Mouse (Mus musculus): ENCODE data around the gene Nr2f2. TPM values are rescaled to one million over a fixed set of nuclear protein-coding genes. Genes with fewer than 3 reads are reported as not detected.

Gene Nr2f2
- polyA plus RNA-seq, 1 experiment from 2014 or later: 124 TPM

DNA sequence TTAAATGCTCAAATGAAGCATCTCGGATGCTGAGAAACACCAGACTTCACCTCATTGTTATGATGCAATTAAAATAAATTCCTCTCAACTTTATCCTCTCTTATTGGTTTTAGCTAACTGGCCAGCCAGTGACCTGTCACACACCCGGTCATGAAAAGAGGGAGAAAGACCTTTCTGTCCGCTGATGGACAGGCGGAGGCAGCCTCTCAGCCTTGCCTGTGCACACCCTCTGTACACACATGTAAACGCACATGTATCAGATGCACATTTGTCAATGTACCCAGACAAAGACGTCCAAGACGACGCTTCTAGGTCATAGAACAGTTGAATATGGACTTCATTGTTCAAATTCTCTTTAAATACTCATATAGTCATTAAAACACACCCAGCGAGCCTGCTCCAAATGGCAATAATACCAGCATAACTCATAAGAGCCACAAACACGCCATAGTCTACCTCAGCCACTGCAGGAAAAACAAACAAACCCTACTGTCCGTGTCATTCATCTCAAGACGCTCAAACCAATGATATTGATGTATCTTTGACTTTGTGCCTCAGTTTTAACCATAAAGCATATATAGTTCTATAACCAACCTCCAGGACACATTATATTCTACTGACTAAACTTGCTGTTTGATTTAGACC is 3.9 kb downstream of the Nr2f2 start:
- peak overlapping the region; percentile 93 for H3K27ac ChIP-seq (ENCODE audit: low read depth, low read length)
- H3K36me3 ChIP-seq (ENCODE audit: control insufficient read depth, insufficient read depth, low read length): no peaks in the 10 kb centered on the region

DNA sequence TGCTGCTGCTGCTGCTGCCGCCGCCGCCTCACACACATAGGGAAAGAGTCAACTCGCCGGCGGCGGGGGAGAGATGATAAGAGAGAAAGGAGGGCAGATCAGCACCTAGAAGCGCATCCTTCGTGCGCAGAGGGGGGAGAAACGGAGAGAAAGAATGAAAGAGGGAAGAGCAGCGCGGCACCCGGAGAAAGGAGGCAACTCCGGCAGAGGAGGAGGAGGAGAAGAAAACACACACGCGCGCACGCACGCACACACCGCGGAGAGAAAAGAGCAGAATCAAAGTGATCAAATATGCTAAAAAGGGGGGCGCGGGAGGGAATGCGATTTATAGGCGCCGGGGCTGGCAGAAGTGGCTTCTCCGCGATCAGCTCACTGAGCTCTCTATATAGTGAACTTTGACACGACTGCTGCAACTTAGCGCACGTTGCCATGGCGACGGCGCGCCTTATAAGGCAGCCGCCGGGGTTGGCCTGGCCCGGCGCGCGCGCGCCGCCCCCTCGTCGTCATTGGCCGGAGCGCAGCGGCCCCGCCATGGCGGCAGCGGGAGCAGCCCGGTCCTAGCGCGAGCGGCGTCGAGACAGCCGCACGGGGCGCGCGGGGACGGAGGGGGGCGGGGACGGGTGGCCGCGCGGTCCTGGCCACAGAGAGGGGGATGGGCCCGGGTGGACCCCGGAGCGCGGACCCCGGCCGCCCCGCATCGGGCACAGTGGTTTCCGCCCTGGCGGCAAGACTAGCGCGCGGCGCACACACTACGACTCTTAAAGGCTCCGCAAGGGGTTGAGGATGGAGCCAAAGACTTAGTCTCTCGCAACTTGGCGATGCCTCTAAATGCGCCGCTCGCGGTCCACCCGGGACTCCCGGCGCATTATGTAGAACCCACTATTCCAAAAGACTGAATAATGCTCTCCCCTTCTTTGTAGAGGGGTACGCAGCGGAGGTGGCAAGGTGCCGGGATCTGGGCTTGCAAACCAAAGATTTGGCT is 4.9 kb downstream of the Nr2f2 start:
- H3K9me3 ChIP-seq (ENCODE audit: control insufficient read depth, low read length): no peaks in the 10 kb centered on the region
- under 1% methylated on average over 95 of the region's 98 CpGs for whole genome bisulfite sequencing
- H3K9ac ChIP-seq (ENCODE audit: low read length): peak overlapping the region; percentile 98
- H3K27ac ChIP-seq (ENCODE audit: low read depth, low read length): peak overlapping the region; percentile 98
- peak; percentile 96 for DNase-seq (ENCODE audit: low spot score)
- peak; percentile 92 for ATAC-seq (replicated peaks; ENCODE audit: low FRiP score)
- H3K4me1 ChIP-seq (replicated peaks; ENCODE audit: control insufficient read depth, insufficient read depth, low read length): no peaks in the 10 kb centered on the region
- peak overlapping the region; percentile 79 for H3K4me3 ChIP-seq (ENCODE audit: low read depth, low read length)
- no peaks in the 10 kb centered on the region for H3K36me3 ChIP-seq (ENCODE audit: control insufficient read depth, insufficient read depth, low read length)
- H3K4me2 ChIP-seq (ENCODE audit: low read depth, low read length, severe bottlenecking): peak overlapping the region; percentile 75
- peaks cover 26% of the 10 kb centered on the region for H3K27me3 ChIP-seq (ENCODE audit: control insufficient read depth, insufficient read depth, low read length)

More for the DNA sequence above, 3.9 kb downstream of the Nr2f2 start:
- Histone ChIP-seq H3K4me3 (ENCODE audit: low read depth, low read length) (peak overlapping the region; percentile 79), H3K9me3 (ENCODE audit: control insufficient read depth, low read length) (no peaks in the 10 kb centered on the region), H3K4me1 (replicated peaks; ENCODE audit: control insufficient read depth, insufficient read depth, low read length) (no peaks in the 10 kb centered on the region), H3K9ac (ENCODE audit: low read length) (peak overlapping the region; percentile 98), H3K27me3 (ENCODE audit: control insufficient read depth, insufficient read depth, low read length) (peaks cover 20% of the 10 kb centered on the region), H3K4me2 (ENCODE audit: low read depth, low read length, severe bottlenecking) (peak overlapping the region; percentile 75)
- peak; percentile 61 for DNase-seq (ENCODE audit: low spot score)
- WGBS: 2% methylated on average over 12 of the region's 12 CpGs
- no peak for ATAC-seq (replicated peaks; ENCODE audit: low FRiP score)

DNA sequence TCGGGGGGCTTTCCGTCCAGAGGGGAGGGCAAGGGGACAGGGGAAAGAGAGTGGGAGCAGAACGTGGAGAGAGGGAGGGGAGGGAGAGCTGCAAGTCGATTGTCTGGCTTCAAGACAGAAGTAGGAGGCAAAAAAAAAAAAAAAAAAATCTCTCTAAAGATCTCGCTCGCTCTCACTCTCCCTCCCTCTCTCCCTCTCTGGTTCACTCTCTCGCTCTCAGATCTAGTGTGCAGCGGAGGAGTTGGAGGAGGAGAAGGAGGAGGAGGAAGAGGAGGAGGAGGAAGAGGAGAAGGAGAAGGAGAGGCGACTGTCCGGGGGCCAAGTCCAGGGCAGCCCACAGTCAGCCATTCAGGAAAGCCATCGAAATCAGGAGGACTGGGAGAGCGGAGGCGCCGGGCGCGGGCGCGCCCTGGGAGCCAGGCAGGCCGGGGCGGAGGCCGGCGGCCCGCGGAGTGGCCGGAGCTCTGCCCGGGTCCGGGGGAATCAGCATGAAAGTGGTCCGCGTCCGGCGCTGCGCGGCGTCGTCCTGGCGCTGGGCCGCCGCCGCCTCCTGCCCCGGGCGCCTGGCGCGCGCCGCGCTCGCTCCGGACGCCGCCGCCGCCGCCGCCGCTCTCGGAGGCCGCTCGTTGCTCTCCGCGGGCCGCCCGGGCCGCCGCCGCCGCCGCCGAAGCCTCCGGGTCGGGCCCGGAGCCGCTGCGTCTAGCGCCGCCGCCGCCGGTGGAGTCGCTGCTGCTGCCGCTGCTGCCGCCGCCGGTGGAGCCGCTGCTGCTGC is 5.7 kb downstream of the Nr2f2 start:
- H3K9me3 ChIP-seq (ENCODE audit: control insufficient read depth, low read length): no peaks in the 10 kb centered on the region
- WGBS: under 1% methylated on average over 31 of the region's 84 CpGs
- peak overlapping the region; percentile 79 for H3K4me3 ChIP-seq (ENCODE audit: low read depth, low read length)
- ATAC-seq (replicated peaks; ENCODE audit: low FRiP score): no peak
- peak overlapping the region; percentile 98 for H3K27ac ChIP-seq (ENCODE audit: low read depth, low read length)
- H3K27me3 ChIP-seq (ENCODE audit: control insufficient read depth, insufficient read depth, low read length): peaks cover 34% of the 10 kb centered on the region
- H3K9ac ChIP-seq (ENCODE audit: low read length): peak overlapping the region; percentile 98
- H3K4me2 ChIP-seq (ENCODE audit: low read depth, low read length, severe bottlenecking): peak overlapping the region; percentile 75
- no peaks in the 10 kb centered on the region for H3K4me1 ChIP-seq (replicated peaks; ENCODE audit: control insufficient read depth, insufficient read depth, low read length)
- peak; percentile 82 for DNase-seq (ENCODE audit: low spot score)
- H3K36me3 ChIP-seq (ENCODE audit: control insufficient read depth, insufficient read depth, low read length): no peaks in the 10 kb centered on the region

DNA sequence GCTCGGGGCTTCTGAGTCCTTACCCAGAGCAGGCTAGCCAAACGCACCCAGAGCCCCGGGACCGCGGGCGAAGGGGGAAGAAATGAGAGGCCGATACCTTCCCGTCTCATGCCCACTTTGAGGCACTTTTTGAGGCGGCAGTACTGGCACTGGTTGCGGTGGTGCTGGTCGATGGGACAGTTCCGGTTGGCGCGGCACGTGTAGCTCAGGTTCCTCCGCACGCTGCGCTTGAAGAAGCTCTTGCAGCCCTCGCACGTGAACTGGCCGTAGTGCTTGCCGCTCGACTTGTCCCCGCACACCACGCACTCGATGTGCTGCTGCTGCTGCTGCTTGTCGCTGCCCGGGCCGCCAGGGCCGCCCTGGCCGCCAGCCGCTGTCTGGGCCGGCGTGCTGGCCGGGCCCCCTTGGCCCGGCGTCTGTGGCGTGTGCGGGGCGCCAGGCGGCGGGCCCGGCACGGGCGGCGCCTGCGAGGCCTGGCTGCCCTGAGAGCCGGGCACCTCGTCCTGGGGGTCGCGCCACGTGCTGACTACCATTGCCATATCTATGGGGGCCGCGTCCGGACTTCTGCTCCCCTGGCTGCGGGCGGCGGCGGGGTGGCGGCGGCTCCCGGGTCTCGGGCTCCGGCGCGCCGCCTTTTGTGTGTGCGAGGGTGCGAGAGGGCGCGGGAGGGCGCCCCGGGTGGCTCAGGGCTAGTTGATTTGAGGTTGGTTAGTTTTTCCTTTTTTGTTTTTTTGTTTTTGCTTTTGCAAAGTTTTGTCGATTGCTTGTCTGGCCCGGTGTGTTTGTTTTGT is 6.5 kb downstream of the Nr2f2 start:
- DNase-seq (ENCODE audit: low spot score) (peak; percentile 78), ATAC-seq (replicated peaks; ENCODE audit: low FRiP score) (no peak)
- no peaks in the 10 kb centered on the region for H3K9me3 ChIP-seq (ENCODE audit: control insufficient read depth, low read length)
- peak overlapping the region; percentile 98 for H3K9ac ChIP-seq (ENCODE audit: low read length)
- peak overlapping the region; percentile 79 for H3K4me3 ChIP-seq (ENCODE audit: low read depth, low read length)
- peak overlapping the region; percentile 75 for H3K4me2 ChIP-seq (ENCODE audit: low read depth, low read length, severe bottlenecking)
- peak overlapping the region; percentile 98 for H3K27ac ChIP-seq (ENCODE audit: low read depth, low read length)
- under 1% methylated on average over 75 of the region's 75 CpGs for WGBS
- H3K4me1 ChIP-seq (replicated peaks; ENCODE audit: control insufficient read depth, insufficient read depth, low read length): no peaks in the 10 kb centered on the region
- no peaks in the 10 kb centered on the region for H3K36me3 ChIP-seq (ENCODE audit: control insufficient read depth, insufficient read depth, low read length)
- peaks cover 35% of the 10 kb centered on the region for H3K27me3 ChIP-seq (ENCODE audit: control insufficient read depth, insufficient read depth, low read length)

DNA sequence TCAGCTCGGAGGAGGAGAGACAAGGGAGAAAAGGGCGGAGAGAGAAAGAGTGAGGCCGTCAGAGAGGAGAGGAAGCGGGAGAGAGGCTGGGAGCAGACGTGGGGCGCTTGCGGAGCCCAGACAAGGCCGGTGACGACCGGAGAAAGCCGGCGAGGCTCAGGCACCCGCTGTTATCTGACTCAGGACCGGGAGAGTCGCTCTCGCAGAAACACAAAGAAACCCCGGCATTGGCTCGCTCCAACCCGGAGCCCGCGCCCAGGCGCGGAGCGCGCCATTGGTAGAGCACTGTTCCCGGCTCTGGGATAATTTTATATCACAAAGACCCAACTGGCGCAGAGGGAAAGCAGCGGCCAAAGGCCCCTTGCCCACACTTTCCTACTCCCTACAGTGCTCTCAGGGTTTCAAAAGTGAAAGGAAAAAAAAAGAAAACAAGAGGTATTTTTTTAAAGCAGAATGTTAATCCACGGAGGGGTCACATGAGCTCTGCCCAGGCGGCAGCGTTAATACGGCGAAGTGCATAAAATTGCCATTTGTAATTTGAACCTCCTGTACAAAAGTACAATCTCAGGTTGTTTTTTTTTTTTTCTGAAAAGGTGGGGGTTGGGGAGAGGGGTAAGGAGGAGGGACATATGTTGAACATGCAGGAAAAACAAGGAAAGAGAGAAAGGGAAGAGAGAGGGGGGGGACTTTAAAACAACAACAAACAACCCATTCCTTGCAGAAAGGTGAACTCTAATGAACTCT is 7.5 kb downstream of the Nr2f2 start:
- Histone ChIP-seq H3K4me1 (replicated peaks; ENCODE audit: control insufficient read depth, insufficient read depth, low read length) (no peaks in the 10 kb centered on the region), H3K36me3 (ENCODE audit: control insufficient read depth, insufficient read depth, low read length) (no peaks in the 10 kb centered on the region), H3K27ac (ENCODE audit: low read depth, low read length) (peak overlapping the region; percentile 98), H3K27me3 (ENCODE audit: control insufficient read depth, insufficient read depth, low read length) (peaks cover 34% of the 10 kb centered on the region), H3K4me3 (ENCODE audit: low read depth, low read length) (peak overlapping the region; percentile 79), H3K9me3 (ENCODE audit: control insufficient read depth, low read length) (no peaks in the 10 kb centered on the region), H3K4me2 (ENCODE audit: low read depth, low read length, severe bottlenecking) (peak overlapping the region; percentile 75), H3K9ac (ENCODE audit: low read length) (peak overlapping the region; percentile 98)
- ATAC-seq (replicated peaks; ENCODE audit: low FRiP score) (no peak), DNase-seq (ENCODE audit: low spot score) (peak; percentile 80)
- under 1% methylated on average over 33 of the region's 33 CpGs for WGBS

DNA sequence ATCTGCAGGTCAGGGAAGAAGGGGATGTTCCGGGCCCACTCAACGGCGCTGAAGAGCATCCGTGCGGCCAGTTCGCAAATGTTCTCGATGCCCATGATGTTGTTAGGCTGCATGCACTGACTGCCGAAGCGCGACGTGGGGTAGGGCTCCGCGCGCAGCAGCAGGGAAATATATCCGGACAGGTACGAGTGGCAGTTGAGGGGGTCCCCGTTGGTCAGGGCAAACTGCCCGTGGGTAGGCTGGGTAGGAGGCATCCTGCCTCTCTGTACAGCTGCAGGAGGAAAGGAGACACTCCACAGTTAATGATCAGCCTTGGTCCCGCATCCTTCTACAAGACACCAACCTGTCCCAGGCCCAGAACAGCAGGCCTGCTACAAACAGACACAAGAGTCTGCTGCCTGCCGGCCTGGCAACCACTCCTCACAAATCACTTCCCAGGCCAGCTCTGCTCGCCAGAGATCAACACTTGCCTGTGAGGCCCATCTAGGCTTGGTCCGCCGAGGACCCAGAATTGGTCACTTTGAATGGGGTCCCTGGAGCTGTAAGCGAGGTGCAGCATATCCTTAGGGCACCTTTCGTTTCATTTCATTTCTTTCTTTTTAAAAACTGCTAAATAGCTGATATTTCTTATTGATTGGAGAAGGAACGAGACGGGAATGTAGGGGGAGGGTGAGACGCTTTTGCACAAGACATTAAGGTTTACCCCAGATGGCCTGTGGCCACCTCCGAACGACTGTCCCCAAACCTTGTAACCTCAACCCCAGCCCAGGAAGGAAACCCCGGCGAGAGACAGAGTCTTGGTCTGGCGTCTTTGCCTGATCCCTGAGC is 8.3 kb downstream of the Nr2f2 start:
- no peak for ATAC-seq (replicated peaks; ENCODE audit: low FRiP score)
- H3K36me3 ChIP-seq (ENCODE audit: control insufficient read depth, insufficient read depth, low read length): no peaks in the 10 kb centered on the region
- WGBS: 2% methylated on average over 33 of the region's 33 CpGs

DNA sequence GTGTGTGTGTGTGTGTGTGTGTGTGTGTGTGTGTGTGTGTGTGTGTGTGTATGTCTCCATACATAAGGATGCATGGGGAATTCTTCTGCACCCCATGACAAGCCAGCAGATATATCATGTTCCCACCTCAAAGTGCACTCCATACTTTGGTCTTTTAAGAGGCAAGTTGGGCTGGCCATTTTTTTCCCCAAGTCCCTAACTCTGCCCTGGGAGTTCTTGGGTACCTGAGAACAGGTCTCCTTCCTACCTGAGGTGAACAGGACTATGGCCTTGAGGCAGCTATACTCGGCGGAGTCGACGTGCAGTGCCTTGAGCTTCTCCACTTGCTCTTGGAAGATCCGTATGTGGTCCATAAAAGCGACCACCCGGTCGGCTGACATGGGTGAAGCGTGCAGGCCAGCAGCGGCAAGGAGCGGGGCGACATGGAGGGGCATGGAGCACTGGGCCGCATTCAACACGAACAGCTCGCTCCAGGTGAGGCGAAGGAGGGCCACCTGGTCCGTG is 9.0 kb downstream of the Nr2f2 start:
- Histone ChIP-seq H3K27ac (ENCODE audit: low read depth, low read length) (peak overlapping the region; percentile 98), H3K9me3 (ENCODE audit: control insufficient read depth, low read length) (no peaks in the 10 kb centered on the region), H3K36me3 (ENCODE audit: control insufficient read depth, insufficient read depth, low read length) (no peaks in the 10 kb centered on the region), H3K4me2 (ENCODE audit: low read depth, low read length, severe bottlenecking) (peak overlapping the region; percentile 75), H3K27me3 (ENCODE audit: control insufficient read depth, insufficient read depth, low read length) (peaks cover 31% of the 10 kb centered on the region), H3K9ac (ENCODE audit: low read length) (peak overlapping the region; percentile 98), H3K4me3 (ENCODE audit: low read depth, low read length) (peak overlapping the region; percentile 79), H3K4me1 (replicated peaks; ENCODE audit: control insufficient read depth, insufficient read depth, low read length) (no peaks in the 10 kb centered on the region)
- DNase-seq (ENCODE audit: low spot score) (no peak), ATAC-seq (replicated peaks; ENCODE audit: low FRiP score) (no peak)
- 5% methylated on average over 17 of the region's 17 CpGs for WGBS

More for the DNA sequence above, 8.3 kb downstream of the Nr2f2 start:
- Histone ChIP-seq H3K4me1 (replicated peaks; ENCODE audit: control insufficient read depth, insufficient read depth, low read length) (no peaks in the 10 kb centered on the region), H3K27ac (ENCODE audit: low read depth, low read length) (peak overlapping the region; percentile 98), H3K27me3 (ENCODE audit: control insufficient read depth, insufficient read depth, low read length) (peaks cover 34% of the 10 kb centered on the region), H3K9me3 (ENCODE audit: control insufficient read depth, low read length) (no peaks in the 10 kb centered on the region), H3K9ac (ENCODE audit: low read length) (peak overlapping the region; percentile 98), H3K4me3 (ENCODE audit: low read depth, low read length) (peak overlapping the region; percentile 79), H3K4me2 (ENCODE audit: low read depth, low read length, severe bottlenecking) (peak overlapping the region; percentile 75)
- DNase-seq (ENCODE audit: low spot score): peak; percentile 67

Data from forebrain, embryonic 11.5 days (tissue).